Mouse (Mus musculus): ENCODE data around the gene Frmd5. TPM values are rescaled to one million over a fixed set of nuclear protein-coding genes. Genes with fewer than 3 reads are reported as not detected.
"Not testable (repeated sequence)": the region's sequence is repeated elsewhere in the genome, so short reads cannot be mapped to it uniquely, and the experiment has no call there.

Frmd5 gene
- polyA plus RNA-seq, 1 experiment from 2014 or later, result 14.7 TPM

- ATAC-seq (ENCODE audit: insufficient read depth, low FRiP score, low TSS enrichment), result no peak
- 67% methylated on average over 2 of the region's 2 CpGs for WGBS
- H3K27me3 ChIP-seq (ENCODE audit: control insufficient read depth, insufficient read depth, low read length), result no peaks in the 10 kb centered on the region
- DNase-seq (ENCODE audit: low spot score), result no peak
- no peaks in the 10 kb centered on the region for H3K36me3 ChIP-seq (ENCODE audit: control insufficient read depth, insufficient read depth, low read length)
- no peaks in the 10 kb centered on the region for H3K9me3 ChIP-seq (ENCODE audit: control insufficient read depth, low read length)
- no peak overlapping the region for H3K27ac ChIP-seq (ENCODE audit: low read depth, low read length)
- H3K4me3 ChIP-seq (ENCODE audit: low read depth, low read length), result no peak overlapping the region
- H3K4me1 ChIP-seq (ENCODE audit: control insufficient read depth, insufficient read depth, low read length), result no peaks in the 10 kb centered on the region
- no peak overlapping the region for H3K4me2 ChIP-seq (ENCODE audit: low read depth)
- H3K9ac ChIP-seq (ENCODE audit: low read length), result no peak overlapping the region
These were observed 19.3 kb upstream of the Frmd5 start for GRCm38 (mm10) chr2:121826189-121826588.

GRCm38 (mm10) chr2:121824653-121825052 lies 17.8 kb upstream of the Frmd5 start:
- Histone ChIP-seq H3K27ac (ENCODE audit: low read depth, low read length) (no peak overlapping the region), H3K27me3 (ENCODE audit: control insufficient read depth, insufficient read depth, low read length) (no peaks in the 10 kb centered on the region), H3K4me3 (ENCODE audit: low read depth, low read length) (no peak overlapping the region), H3K36me3 (ENCODE audit: control insufficient read depth, insufficient read depth, low read length) (no peaks in the 10 kb centered on the region), H3K9ac (ENCODE audit: low read length) (no peak overlapping the region), H3K4me1 (ENCODE audit: control insufficient read depth, insufficient read depth, low read length) (no peaks in the 10 kb centered on the region), H3K4me2 (ENCODE audit: low read depth) (no peak overlapping the region), H3K9me3 (ENCODE audit: control insufficient read depth, low read length) (no peaks in the 10 kb centered on the region)
- no peak for DNase-seq (ENCODE audit: low spot score)
- WGBS, result 79% methylated on average over 5 of the region's 5 CpGs
- no peak for ATAC-seq (ENCODE audit: insufficient read depth, low FRiP score, low TSS enrichment)

GRCm38 (mm10) chr2:121821787-121822186 lies 14.9 kb upstream of the Frmd5 start:
- Histone ChIP-seq H3K4me3 (ENCODE audit: low read depth, low read length) (no peak overlapping the region), H3K9ac (ENCODE audit: low read length) (no peak overlapping the region), H3K9me3 (ENCODE audit: control insufficient read depth, low read length) (no peaks in the 10 kb centered on the region), H3K27ac (ENCODE audit: low read depth, low read length) (no peak overlapping the region), H3K4me1 (ENCODE audit: control insufficient read depth, insufficient read depth, low read length) (no peaks in the 10 kb centered on the region), H3K36me3 (ENCODE audit: control insufficient read depth, insufficient read depth, low read length) (no peaks in the 10 kb centered on the region), H3K27me3 (ENCODE audit: control insufficient read depth, insufficient read depth, low read length) (no peaks in the 10 kb centered on the region), H3K4me2 (ENCODE audit: low read depth) (no peak overlapping the region)
- 91% methylated on average over 7 of the region's 7 CpGs for WGBS
- ATAC-seq (ENCODE audit: insufficient read depth, low FRiP score, low TSS enrichment) (no peak), DNase-seq (ENCODE audit: low spot score) (no peak)

GRCm38 (mm10) chr2:121810876-121811275 lies 4.0 kb upstream of the Frmd5 start:
- 91% methylated on average over 6 of the region's 6 CpGs for WGBS
- H3K4me1 ChIP-seq (ENCODE audit: control insufficient read depth, insufficient read depth, low read length); H3K36me3 ChIP-seq (ENCODE audit: control insufficient read depth, insufficient read depth, low read length); H3K27ac ChIP-seq (ENCODE audit: low read depth, low read length); DNase-seq (ENCODE audit: low spot score); H3K27me3 ChIP-seq (ENCODE audit: control insufficient read depth, insufficient read depth, low read length); H3K4me3 ChIP-seq (ENCODE audit: low read depth, low read length); H3K4me2 ChIP-seq (ENCODE audit: low read depth); H3K9ac ChIP-seq (ENCODE audit: low read length); ATAC-seq (ENCODE audit: insufficient read depth, low FRiP score, low TSS enrichment); H3K9me3 ChIP-seq (ENCODE audit: control insufficient read depth, low read length): not testable (repeated sequence)

- Histone ChIP-seq H3K9ac (ENCODE audit: low read length) (no peak overlapping the region), H3K27me3 (ENCODE audit: control insufficient read depth, insufficient read depth, low read length) (no peaks in the 10 kb centered on the region), H3K9me3 (ENCODE audit: control insufficient read depth, low read length) (no peaks in the 10 kb centered on the region), H3K4me1 (ENCODE audit: control insufficient read depth, insufficient read depth, low read length) (no peaks in the 10 kb centered on the region), H3K4me3 (ENCODE audit: low read depth, low read length) (no peak overlapping the region), H3K36me3 (ENCODE audit: control insufficient read depth, insufficient read depth, low read length) (no peaks in the 10 kb centered on the region), H3K27ac (ENCODE audit: low read depth, low read length) (no peak overlapping the region), H3K4me2 (ENCODE audit: low read depth) (no peak overlapping the region)
- ATAC-seq (ENCODE audit: insufficient read depth, low FRiP score, low TSS enrichment) (no peak), DNase-seq (ENCODE audit: low spot score) (no peak)
- WGBS, result 86% methylated on average over 3 of the region's 3 CpGs
These were observed 2.2 kb upstream of the Frmd5 start for GRCm38 (mm10) chr2:121809126-121809525.

- Histone ChIP-seq H3K9me3 (ENCODE audit: control insufficient read depth, low read length) (no peaks in the 10 kb centered on the region), H3K4me2 (ENCODE audit: low read depth) (peak overlapping the region; percentile 61), H3K4me1 (ENCODE audit: control insufficient read depth, insufficient read depth, low read length) (no peaks in the 10 kb centered on the region; the same call in 1 of the 2 replicates), H3K27ac (ENCODE audit: low read depth, low read length) (peak overlapping the region; percentile 80), H3K27me3 (ENCODE audit: control insufficient read depth, insufficient read depth, low read length) (no peaks in the 10 kb centered on the region), H3K9ac (ENCODE audit: low read length) (peak overlapping the region; percentile 88), H3K4me3 (ENCODE audit: low read depth, low read length) (peak overlapping the region; percentile 68), H3K36me3 (ENCODE audit: control insufficient read depth, insufficient read depth, low read length) (no peaks in the 10 kb centered on the region)
- under 1% methylated on average over 65 of the region's 90 CpGs for WGBS
- ATAC-seq (ENCODE audit: insufficient read depth, low FRiP score, low TSS enrichment) (peak; percentile 83), DNase-seq (ENCODE audit: low spot score) (peak; percentile 73)
These were observed 530 bp downstream of the Frmd5 start for GRCm38 (mm10) chr2:121806171-121806943.

GRCm38 (mm10) chr2:121799051-121799450 lies 7.8 kb downstream of the Frmd5 start:
- ATAC-seq (ENCODE audit: insufficient read depth, low FRiP score, low TSS enrichment), result no peak
- WGBS, result 86% methylated on average over 7 of the region's 7 CpGs
- DNase-seq (ENCODE audit: low spot score), result no peak

GRCm38 (mm10) chr2:121795995-121796394 lies 10.9 kb downstream of the Frmd5 start:
- no peak for ATAC-seq (ENCODE audit: insufficient read depth, low FRiP score, low TSS enrichment)
- Histone ChIP-seq H3K27ac (ENCODE audit: low read depth, low read length) (no peak overlapping the region), H3K4me1 (ENCODE audit: control insufficient read depth, insufficient read depth, low read length) (no peaks in the 10 kb centered on the region), H3K4me3 (ENCODE audit: low read depth, low read length) (no peak overlapping the region), H3K4me2 (ENCODE audit: low read depth) (no peak overlapping the region), H3K27me3 (ENCODE audit: control insufficient read depth, insufficient read depth, low read length) (no peaks in the 10 kb centered on the region), H3K9me3 (ENCODE audit: control insufficient read depth, low read length) (no peaks in the 10 kb centered on the region), H3K36me3 (ENCODE audit: control insufficient read depth, insufficient read depth, low read length) (no peaks in the 10 kb centered on the region), H3K9ac (ENCODE audit: low read length) (no peak overlapping the region)
- WGBS, result 85% methylated on average over 6 of the region's 6 CpGs
- no peak for DNase-seq (ENCODE audit: low spot score)

More at GRCm38 (mm10) chr2:121799051-121799450, 7.8 kb downstream of the Frmd5 start:
- Histone ChIP-seq H3K27ac (ENCODE audit: low read depth, low read length) (no peak overlapping the region), H3K4me2 (ENCODE audit: low read depth) (no peak overlapping the region), H3K36me3 (ENCODE audit: control insufficient read depth, insufficient read depth, low read length) (no peaks in the 10 kb centered on the region), H3K9ac (ENCODE audit: low read length) (no peak overlapping the region), H3K4me1 (ENCODE audit: control insufficient read depth, insufficient read depth, low read length) (no peaks in the 10 kb centered on the region; the same call in 1 of the 2 replicates), H3K9me3 (ENCODE audit: control insufficient read depth, low read length) (no peaks in the 10 kb centered on the region), H3K27me3 (ENCODE audit: control insufficient read depth, insufficient read depth, low read length) (no peaks in the 10 kb centered on the region), H3K4me3 (ENCODE audit: low read depth, low read length) (no peak overlapping the region)

GRCm38 (mm10) chr2:121789777-121790176 lies 17.1 kb downstream of the Frmd5 start:
- Histone ChIP-seq H3K36me3 (ENCODE audit: control insufficient read depth, insufficient read depth, low read length) (no peaks in the 10 kb centered on the region), H3K27me3 (ENCODE audit: control insufficient read depth, insufficient read depth, low read length) (no peaks in the 10 kb centered on the region), H3K9ac (ENCODE audit: low read length) (no peak overlapping the region), H3K4me3 (ENCODE audit: low read depth, low read length) (no peak overlapping the region), H3K9me3 (ENCODE audit: control insufficient read depth, low read length) (no peaks in the 10 kb centered on the region), H3K4me1 (ENCODE audit: control insufficient read depth, insufficient read depth, low read length) (no peaks in the 10 kb centered on the region), H3K27ac (ENCODE audit: low read depth, low read length) (no peak overlapping the region), H3K4me2 (ENCODE audit: low read depth) (no peak overlapping the region)
- ATAC-seq (ENCODE audit: insufficient read depth, low FRiP score, low TSS enrichment) (no peak), DNase-seq (ENCODE audit: low spot score) (no peak)
